Mouse (Mus musculus) hindbrain, embryonic 15.5 days (tissue): ENCODE data around the gene Gm21854. TPM values are rescaled to one million over a fixed set of nuclear protein-coding genes. Genes with fewer than 3 reads are reported as not detected.
"Not testable (repeated sequence)": the region's sequence is repeated elsewhere in the genome, so short reads cannot be mapped to it uniquely, and the experiment has no call there.

ENCODE experiments used
- ATAC-seq: fragments of 200-750 bp; cut with Nextera tagmentation; 2 replicates; pipeline ENCODE4 v1.8.0; 2017; ENCODE audit warnings: low read depth, moderate number of reproducible peaks, moderate TSS enrichment; ENCODE audit not compliant: low FRiP score
- H3K27ac ChIP-seq: fragments of 300-500 bp; sonication (generic); replicated peaks from 2 replicates; pipeline ENCODE4 v1.5.1; 2015; ENCODE audit warnings: mild to moderate bottlenecking, inconsistent platforms
- H3K27me3 ChIP-seq: fragments of 300-500 bp; sonication (generic); 2 replicates; pipeline ENCODE4 v1.6.1; 2015; ENCODE audit warnings: control low read depth, inconsistent platforms
- H3K36me3 ChIP-seq: fragments of 300-500 bp; sonication (generic); 2 replicates; pipeline ENCODE4 v1.6.1; 2015; ENCODE audit warnings: control low read depth, inconsistent platforms
- H3K4me1 ChIP-seq: fragments of 300-500 bp; sonication (generic); replicated peaks from 2 replicates; pipeline ENCODE4 v1.6.1; 2015; ENCODE audit warnings: control low read depth, inconsistent platforms
- H3K4me2 ChIP-seq: fragments of 300-500 bp; sonication (generic); 2 replicates; pipeline ENCODE4 v1.6.1; 2015; ENCODE audit warnings: moderate library complexity, mild to moderate bottlenecking, inconsistent platforms
- H3K4me3 ChIP-seq: fragments of 300-500 bp; sonication (generic); 2 replicates; pipeline ENCODE4 v1.5.1; 2015; ENCODE audit warnings: mild to moderate bottlenecking, inconsistent platforms
- H3K9ac ChIP-seq: fragments of 300-500 bp; sonication (generic); 2 replicates; pipeline ENCODE4 v1.6.1; 2015; ENCODE audit warnings: inconsistent platforms
- H3K9me3 ChIP-seq: fragments of 300-500 bp; sonication (generic); 2 replicates; pipeline ENCODE4 v1.6.1; 2016; ENCODE audit warnings: control low read depth, inconsistent platforms
- polyA plus RNA-seq: library from polyadenylated mRNA; unstranded; fragments of >200 nt; fragmentation: Nextera tagmentation; extraction: Ambion mirVana; gene quantifications from 2 replicates; pipeline ENCODE4 v1.2.1, GENCODE M21; 2015

Gene Gm21854
- polyA plus RNA-seq, result not detected in 2 replicates

DNA sequence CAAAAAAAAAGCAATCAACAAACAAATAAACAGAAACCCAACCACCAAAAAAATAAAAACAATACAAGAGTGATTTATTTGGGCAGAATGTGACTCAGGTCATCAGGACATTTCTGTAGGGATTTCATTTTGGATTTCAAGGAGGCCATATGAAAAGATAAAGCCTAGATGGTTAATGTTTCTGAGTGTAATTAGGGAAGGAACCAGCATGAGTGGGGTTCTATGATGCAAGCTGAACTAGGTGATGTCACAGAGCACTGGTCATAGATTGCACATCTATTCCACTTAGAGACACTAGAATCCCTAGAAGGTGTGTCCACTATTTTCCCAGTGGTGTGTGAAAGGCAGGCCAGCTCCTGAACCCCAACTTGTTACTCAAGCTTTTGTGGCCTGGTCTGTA is at the start of gene Gm21854:
TSS of gene Gm21854 (plus strand) at position 301 of the 400 bp plus-strand sequence.
- not testable (repeated sequence) for H3K27me3 ChIP-seq, ATAC-seq, H3K4me2 ChIP-seq, H3K36me3 ChIP-seq, H3K4me1 ChIP-seq, H3K9me3 ChIP-seq, H3K4me3 ChIP-seq, H3K27ac ChIP-seq, H3K9ac ChIP-seq

Other genes with a start within 250 kb of the Gm21854 start
- gene Gm20914, start 69.0 kb downstream of the Gm21854 start, polyA plus RNA-seq, result not detected in 2 replicates
- gene Gm28171, start 136.4 kb downstream of the Gm21854 start, polyA plus RNA-seq, result not detected in 2 replicates